Mouse (Mus musculus) hindbrain, embryonic 14.5 days (tissue): Measurements from ENCODE around the gene Ackr1. TPM values are rescaled to one million over a fixed set of nuclear protein-coding genes. Genes with fewer than 3 reads are reported as not detected.

ENCODE experiments used
- ATAC-seq: fragments of 200-750 bp; cut with Nextera tagmentation; 2 replicates; pipeline ENCODE4 v1.8.0; 2017; ENCODE audit warnings: moderate number of reproducible peaks, mild to moderate bottlenecking, moderate TSS enrichment, moderate library complexity; ENCODE audit not compliant: low FRiP score
- DNase-seq: peaks from one replicate; pipeline ENCODE4 v3.0.0-alpha.2; 2015; ENCODE audit warnings: low spot score
- H3K27ac ChIP-seq: fragments of 300-500 bp; sonication (generic); 2 replicates; pipeline ENCODE4 v1.5.1; 2014; ENCODE audit warnings: mild to moderate bottlenecking, moderate library complexity
- H3K27me3 ChIP-seq: fragments of 300-500 bp; sonication (generic); 2 replicates; pipeline ENCODE4 v1.6.1; 2014; ENCODE audit warnings: mild to moderate bottlenecking, low read length, mixed read lengths; ENCODE audit not compliant: control insufficient read depth, insufficient read depth
- H3K36me3 ChIP-seq: fragments of 300-500 bp; sonication (generic); replicated peaks from 2 replicates; pipeline ENCODE4 v1.6.1; 2014; ENCODE audit not compliant: control insufficient read depth, insufficient read depth
- H3K4me1 ChIP-seq: fragments of 300-500 bp; sonication (generic); replicated peaks from 2 replicates; pipeline ENCODE4 v1.6.1; 2014; ENCODE audit warnings: antibody characterized with exemption, low read length, mixed read lengths; ENCODE audit not compliant: control insufficient read depth, insufficient read depth
- H3K4me2 ChIP-seq: fragments of 300-500 bp; sonication (generic); replicated peaks from 2 replicates; pipeline ENCODE4 v1.6.1; 2014; ENCODE audit warnings: mild to moderate bottlenecking, moderate library complexity
- H3K4me3 ChIP-seq: fragments of 300-500 bp; sonication (generic); replicated peaks from 2 replicates; pipeline ENCODE4 v1.5.1; 2014; ENCODE audit warnings: mild to moderate bottlenecking, low read length
- H3K9ac ChIP-seq: fragments of 300-500 bp; sonication (generic); 2 replicates; pipeline ENCODE4 v1.6.1; 2014
- H3K9me3 ChIP-seq: fragments of 300-500 bp; sonication (generic); 2 replicates; pipeline ENCODE4 v1.6.1; 2016; ENCODE audit warnings: low read length; ENCODE audit not compliant: control insufficient read depth
- WGBS: fragments of 180-500 bp; shearing (Covaris S2); extraction: QIAGEN DNeasy Blood & Tissue Kit; methylation state at CpG from one replicate; pipeline ENCODE4 v1.1.7; 2014; 5-methylcytosine and 5-hydroxymethylcytosine counted together
- polyA plus RNA-seq: library from polyadenylated mRNA; unstranded; fragments of >200 nt; fragmentation: Nextera tagmentation; extraction: Ambion mirVana; gene quantifications from 2 replicates; pipeline ENCODE4 v1.2.1, GENCODE M21; 2014

Ackr1 gene
- polyA plus RNA-seq, result 23.4 and 24.0 TPM in 2 replicates

DNA sequence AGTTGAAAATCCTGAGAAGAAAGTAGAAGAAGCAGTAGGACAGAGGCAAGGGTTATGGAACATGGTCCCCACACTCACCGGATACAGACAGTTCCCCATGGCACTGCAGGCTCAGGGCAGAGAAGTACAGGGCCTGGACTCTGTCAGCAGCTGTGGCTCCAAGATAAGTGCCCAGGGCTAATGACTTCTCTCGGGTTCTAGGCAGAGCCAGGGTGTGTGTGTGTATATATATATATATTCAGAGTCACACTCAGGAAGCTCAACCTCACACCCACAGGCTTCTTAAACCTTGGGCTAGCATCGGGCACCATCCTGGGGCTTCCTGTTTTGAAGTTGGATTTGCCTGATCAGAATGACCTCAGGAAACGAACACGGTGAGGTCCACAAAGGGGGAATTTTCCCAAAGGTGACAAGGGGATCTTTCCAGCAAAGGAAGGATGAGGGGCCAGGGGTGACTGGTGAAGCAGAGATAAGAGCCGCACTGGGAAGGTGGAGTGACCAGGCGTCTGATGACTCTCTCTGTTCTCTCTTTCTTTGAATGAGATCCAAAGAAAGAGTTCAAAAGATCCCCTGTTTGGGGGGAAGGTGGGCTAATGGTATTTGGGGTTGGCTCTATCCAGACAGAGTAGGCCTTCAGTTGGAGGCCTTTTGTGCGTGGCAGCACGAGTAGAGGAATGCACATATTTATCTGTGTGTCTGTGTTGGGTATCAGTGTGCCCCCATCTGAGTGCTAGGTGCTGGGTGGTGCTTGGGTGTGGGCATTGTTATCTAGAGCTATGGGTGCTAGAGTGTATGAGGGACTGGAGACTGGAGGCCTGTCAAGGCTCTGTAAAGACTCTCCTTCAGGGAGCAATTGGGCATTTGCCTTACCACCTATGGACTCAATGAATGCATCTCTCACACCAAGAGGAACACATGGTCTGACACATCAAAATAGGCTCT is at the start of gene Ackr1:
Gene Ackr1 (minus strand): TSS at position 439 of the 942 bp plus-strand sequence.
- ATAC-seq (no peak), DNase-seq (no peak)
- Histone ChIP-seq H3K4me3 (no peak within 1 kb of the TSS), H3K36me3 (peaks cover 31% of the 10 kb centered on the region), H3K4me1 (no peaks in the 10 kb centered on the region; the same call in none of the 2 replicates), H3K9ac (no peak within 1 kb of the TSS), H3K9me3 (no peaks in the 10 kb centered on the region), H3K27ac (no peak within 1 kb of the TSS), H3K27me3 (no peaks in the 10 kb centered on the region), H3K4me2 (no peak within 1 kb of the TSS)
- WGBS, result 77% methylated on average over 9 of the region's 9 CpGs

DNA sequence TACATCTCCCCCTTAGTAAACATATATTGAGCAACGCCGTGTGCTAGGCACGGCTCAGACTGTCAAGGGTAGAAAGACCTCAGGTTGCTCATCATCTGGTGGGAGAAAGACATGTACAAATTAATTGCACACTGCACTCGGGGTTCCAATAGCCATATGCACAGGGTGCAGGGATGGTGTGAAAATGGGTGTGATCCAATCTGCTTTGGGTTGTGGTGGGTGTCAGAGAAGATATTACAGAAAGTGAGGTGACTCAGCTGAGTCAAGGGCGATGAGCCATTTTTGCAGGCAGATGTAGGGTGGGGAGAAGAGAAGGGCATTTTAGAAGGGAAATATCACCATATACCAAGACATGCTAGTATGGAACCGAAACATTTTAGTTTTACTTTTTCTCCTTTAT is 47.9 kb upstream of the Ackr1 start:
- Histone ChIP-seq H3K36me3 (no peaks in the 10 kb centered on the region), H3K9ac (no peak overlapping the region), H3K4me1 (no peaks in the 10 kb centered on the region), H3K9me3 (no peaks in the 10 kb centered on the region), H3K4me2 (no peak overlapping the region), H3K27me3 (no peaks in the 10 kb centered on the region), H3K27ac (no peak overlapping the region), H3K4me3 (no peak overlapping the region)
- DNase-seq (no peak), ATAC-seq (no peak)
- 92% methylated on average over 6 of the region's 6 CpGs for WGBS

GRCm38 (mm10) chr1:173377380-173378112 is 44.0 kb upstream of the Ackr1 start:
- Histone ChIP-seq H3K36me3 (no peaks in the 10 kb centered on the region), H3K9me3 (no peaks in the 10 kb centered on the region), H3K9ac (no peak overlapping the region), H3K4me1 (no peaks in the 10 kb centered on the region), H3K27ac (no peak overlapping the region), H3K4me2 (peak overlapping the region; percentile 13; the same call in 1 of the 2 replicates), H3K27me3 (no peaks in the 10 kb centered on the region), H3K4me3 (no peak overlapping the region)
- DNase-seq, result peak; percentile 80
- WGBS, result 29% methylated on average over 13 of the region's 13 CpGs
- ATAC-seq, result peak; percentile 89

DNA sequence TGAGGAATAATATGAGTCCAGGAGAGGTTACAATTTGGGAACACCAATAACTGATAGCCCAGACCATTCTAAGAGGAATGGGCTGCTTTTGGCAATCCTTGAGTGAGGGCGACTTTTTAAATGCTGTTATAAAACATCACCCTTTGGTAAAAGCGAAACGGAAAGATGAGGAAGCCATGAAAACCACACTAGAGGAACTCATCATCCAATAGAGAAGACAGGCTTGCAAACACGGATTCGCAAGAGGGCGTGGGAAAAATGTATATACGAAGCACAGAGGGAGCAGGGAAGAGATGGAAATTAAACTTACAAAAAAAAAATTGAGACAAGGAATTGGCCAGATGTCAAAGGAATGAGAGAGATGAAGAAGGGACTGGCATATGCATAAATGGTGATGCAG is 40.5 kb upstream of the Ackr1 start:
- WGBS, result 86% methylated on average over 7 of the region's 7 CpGs
- Histone ChIP-seq H3K4me1 (peaks cover 7% of the 10 kb centered on the region; the same call in 1 of the 2 replicates), H3K27me3 (no peaks in the 10 kb centered on the region), H3K9ac (no peak overlapping the region), H3K27ac (no peak overlapping the region), H3K9me3 (no peaks in the 10 kb centered on the region), H3K4me2 (no peak overlapping the region), H3K4me3 (no peak overlapping the region), H3K36me3 (no peaks in the 10 kb centered on the region)
- no peak for ATAC-seq
- DNase-seq, result no peak

- DNase-seq, result no peak
Measured at GRCm38 (mm10) chr1:173371586-173371985, 38.0 kb upstream of the Ackr1 start.

DNA sequence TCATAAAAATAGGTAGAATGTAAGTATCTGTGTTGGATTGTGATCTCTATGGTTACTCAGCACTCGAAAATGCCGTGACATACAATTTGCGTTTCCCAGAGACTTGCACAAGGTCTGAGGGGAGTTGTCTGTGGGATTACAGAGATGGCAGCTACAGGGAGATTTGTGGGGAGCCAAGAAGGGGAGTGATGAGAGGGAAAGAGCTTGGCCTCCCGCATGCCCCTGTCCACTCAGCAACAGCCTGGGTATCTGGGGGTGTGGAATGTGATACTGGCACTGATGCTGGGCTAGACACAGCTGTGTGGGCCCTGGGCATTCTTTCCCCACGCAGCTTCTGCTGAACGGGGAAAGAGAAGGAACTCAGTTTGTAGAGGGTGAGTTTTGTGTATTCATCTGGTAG is 36.9 kb upstream of the Ackr1 start:
- Histone ChIP-seq H3K36me3 (no peaks in the 10 kb centered on the region), H3K9ac (no peak overlapping the region), H3K9me3 (no peaks in the 10 kb centered on the region), H3K4me3 (no peak overlapping the region), H3K4me1 (peaks cover 17% of the 10 kb centered on the region), H3K4me2 (no peak overlapping the region), H3K27ac (no peak overlapping the region), H3K27me3 (no peaks in the 10 kb centered on the region)
- DNase-seq (no peak), ATAC-seq (no peak)
- 60% methylated on average over 6 of the region's 6 CpGs for WGBS

More at GRCm38 (mm10) chr1:173371586-173371985, 38.0 kb upstream of the Ackr1 start:
- no peak for ATAC-seq
- Histone ChIP-seq H3K27me3 (no peaks in the 10 kb centered on the region), H3K36me3 (no peaks in the 10 kb centered on the region), H3K9ac (no peak overlapping the region), H3K4me2 (no peak overlapping the region), H3K27ac (no peak overlapping the region), H3K4me1 (peaks cover 14% of the 10 kb centered on the region), H3K4me3 (no peak overlapping the region), H3K9me3 (no peaks in the 10 kb centered on the region)
- 70% methylated on average over 6 of the region's 6 CpGs for WGBS

- no peak for DNase-seq
- Histone ChIP-seq H3K4me3 (no peak overlapping the region), H3K9me3 (no peaks in the 10 kb centered on the region), H3K36me3 (no peaks in the 10 kb centered on the region), H3K27ac (no peak overlapping the region), H3K4me1 (peaks cover 25% of the 10 kb centered on the region), H3K9ac (no peak overlapping the region), H3K27me3 (no peaks in the 10 kb centered on the region), H3K4me2 (no peak overlapping the region)
- no peak for ATAC-seq
- 84% methylated on average over 2 of the region's 2 CpGs for WGBS
Measured at GRCm38 (mm10) chr1:173369611-173370010, 36.1 kb upstream of the Ackr1 start.

DNA sequence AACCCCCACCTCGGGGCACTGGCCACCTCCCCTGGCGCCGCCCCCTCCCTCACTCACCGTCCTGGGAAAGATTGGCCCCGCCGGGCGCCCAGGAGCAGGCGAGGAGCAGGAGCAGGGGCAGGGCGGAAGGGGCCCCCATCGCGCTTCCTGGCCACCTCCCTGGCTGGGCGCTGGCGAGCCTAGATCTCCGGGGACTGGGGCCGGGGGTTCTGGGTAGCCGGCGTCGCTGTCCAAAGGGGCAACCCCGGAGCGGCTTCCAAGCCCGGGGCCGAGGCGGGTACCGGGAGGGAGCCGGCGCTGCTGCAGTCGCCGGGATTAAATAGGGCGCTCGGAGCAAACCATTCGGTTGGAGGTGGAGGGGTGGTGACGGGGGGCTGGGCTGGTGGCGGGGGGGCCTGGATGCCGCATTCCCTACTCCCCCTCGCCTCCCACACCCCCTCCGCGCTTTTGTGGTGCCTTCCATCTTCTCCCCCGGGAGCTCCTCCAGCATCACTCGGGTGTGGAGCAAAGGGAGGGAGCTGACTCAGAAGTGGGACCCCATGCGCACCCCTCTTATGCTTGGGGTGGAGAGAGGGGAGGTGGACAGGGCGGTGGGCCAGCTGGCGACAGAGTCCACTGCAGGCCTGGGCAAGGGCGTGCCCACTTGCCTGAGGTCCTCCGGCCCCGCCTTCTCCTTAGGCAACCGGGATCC is 34.0 kb upstream of the Ackr1 start, which contains the start of gene Cadm3:
Gene Cadm3 (minus strand): TSS at position 340 of the 691 bp plus-strand sequence.
- Histone ChIP-seq H3K4me1 (peaks cover 40% of the 10 kb centered on the region), H3K27ac (peak within 1 kb of the TSS; percentile 92), H3K9ac (peak within 1 kb of the TSS; percentile 99), H3K4me2 (peak within 1 kb of the TSS; percentile 84), H3K9me3 (no peaks in the 10 kb centered on the region), H3K36me3 (0 out of 2 replicates have a peak, but pooled peaks cover 9% of the 10 kb centered on the region), H3K27me3 (no peaks in the 10 kb centered on the region), H3K4me3 (peak within 1 kb of the TSS; percentile 100)
- DNase-seq (peak; percentile 81), ATAC-seq (peak; percentile 91)
- WGBS, result under 1% methylated on average over 42 of the region's 46 CpGs
